ENCODE assay signal across 18 mouse cellular contexts in the genomic region with DNA sequence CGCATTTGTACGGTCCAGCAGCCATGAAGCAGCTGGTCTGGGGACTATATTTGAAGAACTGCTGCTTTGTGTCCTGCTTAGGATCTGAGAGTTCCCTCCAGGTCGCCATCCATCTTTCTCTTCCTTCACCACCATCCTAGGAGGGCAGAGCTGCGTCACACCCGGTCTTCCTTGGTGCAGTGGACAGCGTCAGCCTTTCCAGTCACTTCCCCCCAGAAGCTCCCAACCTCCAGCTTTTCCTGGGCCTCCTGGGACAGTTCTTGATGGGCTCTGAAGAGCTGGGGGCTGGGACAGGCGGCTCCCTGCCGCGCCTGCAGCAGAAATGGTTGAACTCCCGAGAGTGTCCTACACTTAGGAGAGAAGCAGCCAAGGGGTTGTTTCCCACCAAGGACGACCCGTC. TPM values are rescaled to one million over a fixed set of nuclear protein-coding genes. Genes with fewer than 3 reads are reported as not detected.
DNase-seq lines count a peak whose midpoint lies in the region; ATAC-seq and TF ChIP-seq lines count a peak whose summit lies in the region.
"Had no signal": no experiment of that assay in that cellular context is flagged by ENCODE, and none has a peak within 500 bp of the region (broad histone marks: within the 10 kb centered on the region; RNA-seq: fewer than 3 reads in every experiment).

No protein-coding gene starts in this region.

- no peak for TF ChIP-seq EP300 in CH12.LX (IDR thresholded peaks at IDR 0.05; ENCODE audit: low read length)

- H3K79me2 ChIP-seq in CH12.LX (replicated peaks; ENCODE audit: control insufficient read depth, extremely low read depth, insufficient read depth, poor library complexity, severe bottlenecking), result peaks cover 55% of the 10 kb centered on the region

- in situ Hi-C loops in CH12.LX (cut with MboI; ENCODE audit: low pct_ligation_motif_present, low pct_unique_long_range_greater_than_20kb, low sequenced_read_pairs), result no loop called here

- peak; percentile 15; the same call in 1 of the 2 replicates for ATAC-seq in hindbrain, postnatal 0 days
- ATAC-seq in hindbrain, embryonic 13.5 days (ENCODE audit: low FRiP score), result no peak
- no peak for ATAC-seq in intestine, postnatal 0 days
- peak; percentile 52 for ATAC-seq in megakaryocyte, adult 5-6 weeks (ENCODE audit: poor library complexity, severe bottlenecking)
- ATAC-seq in midbrain, embryonic 15.5 days (replicated peaks), result no peak
- ATAC-seq: forebrain, postnatal 0 days had no signal

- 0 out of 2 replicates have a peak, but pooled peaks cover 3% of the 10 kb centered on the region for H3K4me1 ChIP-seq in hindbrain, postnatal 0 days (ENCODE audit: insufficient read depth, low read length)
- H3K4me1 ChIP-seq in hindbrain, embryonic 13.5 days (replicated peaks), result peaks cover 7% of the 10 kb centered on the region
- H3K4me1 ChIP-seq in CH12.LX (ENCODE audit: control insufficient read depth in 1 of 2, insufficient read depth in 2 of 2), result peaks cover 23 to 38% of the 10 kb centered on the region in 2 experiments
- no peaks in the 10 kb centered on the region; the same call in 1 of the 2 replicates for H3K4me1 ChIP-seq in intestine, postnatal 0 days (replicated peaks; ENCODE audit: control insufficient read depth, insufficient read depth, low read length)
- H3K4me1 ChIP-seq in midbrain, embryonic 15.5 days, result peaks cover under 1% of the 10 kb centered on the region; the same call in 1 of the 2 replicates
- H3K4me1 ChIP-seq: stomach, embryonic 15.5 days had no signal

- TF ChIP-seq POLR2A in CH12.LX (IDR thresholded peaks at IDR 0.05; ENCODE audit: low read depth, low read length), result no peak

- peak overlapping the region; percentile 17; the same call in 1 of the 2 replicates for H3K27ac ChIP-seq in hindbrain, postnatal 0 days
- H3K27ac ChIP-seq in hindbrain, embryonic 13.5 days, result no peak overlapping the region
- peak overlapping the region; percentile 99 for H3K27ac ChIP-seq in CH12.LX (ENCODE audit: insufficient read depth, low read depth)
- peak overlapping the region; percentile 60 for H3K27ac ChIP-seq in intestine, postnatal 0 days (ENCODE audit: low read depth, low read length)
- H3K27ac ChIP-seq in midbrain, embryonic 15.5 days, result no peak overlapping the region
- H3K27ac ChIP-seq: neural tube, embryonic 12.5 days; stomach, embryonic 15.5 days had no signal

- H3K4me2 ChIP-seq in hindbrain, postnatal 0 days (ENCODE audit: low read depth, low read length), result no peak overlapping the region
- H3K4me2 ChIP-seq in hindbrain, embryonic 13.5 days, result no peak overlapping the region
- peak overlapping the region; percentile 98 for H3K4me2 ChIP-seq in CH12.LX (ENCODE audit: insufficient read depth, low read depth, poor library complexity, severe bottlenecking)
- no peak overlapping the region for H3K4me2 ChIP-seq in intestine, postnatal 0 days (replicated peaks; ENCODE audit: low read depth)
- no peak overlapping the region for H3K4me2 ChIP-seq in midbrain, embryonic 15.5 days
- H3K4me2 ChIP-seq: heart, embryonic 11.5 days; lung, embryonic 14.5 days; neural tube, embryonic 12.5 days; stomach, embryonic 15.5 days had no signal

- no peak overlapping the region for H3K9ac ChIP-seq in hindbrain, postnatal 0 days (replicated peaks; ENCODE audit: low read length)
- H3K9ac ChIP-seq in hindbrain, embryonic 13.5 days, result no peak overlapping the region
- H3K9ac ChIP-seq in CH12.LX (ENCODE audit: insufficient read depth, low read depth), result peak overlapping the region; percentile 71
- H3K9ac ChIP-seq in intestine, postnatal 0 days (ENCODE audit: low read depth, low read length), result no peak overlapping the region
- no peak overlapping the region for H3K9ac ChIP-seq in midbrain, embryonic 15.5 days
- H3K9ac ChIP-seq: forebrain, postnatal 0 days; lung, embryonic 14.5 days; neural tube, embryonic 12.5 days; stomach, embryonic 15.5 days had no signal

- no peak for TF ChIP-seq CTCF in hindbrain, postnatal 0 days (IDR thresholded peaks at IDR 0.05; ENCODE audit: low read depth)
- no peak for TF ChIP-seq CTCF in CH12.LX (conservative IDR thresholded peaks at IDR 0.05 in 1 of 2, IDR thresholded peaks at IDR 0.05 in 1 of 2; ENCODE audit: low read depth in 2 of 2, low read length in 2 of 2)
- TF ChIP-seq CTCF in intestine, postnatal 0 days (IDR thresholded peaks at IDR 0.05; ENCODE audit: low read depth), result no peak

- no peaks in the 10 kb centered on the region for H3K9me3 ChIP-seq in hindbrain, postnatal 0 days (ENCODE audit: low read length)
- peaks cover 8% of the 10 kb centered on the region for H3K9me3 ChIP-seq in hindbrain, embryonic 13.5 days
- H3K9me3 ChIP-seq in CH12.LX (replicated peaks; ENCODE audit: low read length), result peaks cover 5% of the 10 kb centered on the region
- no peaks in the 10 kb centered on the region for H3K9me3 ChIP-seq in intestine, postnatal 0 days (ENCODE audit: control insufficient read depth)
- H3K9me3 ChIP-seq in midbrain, embryonic 15.5 days, result peaks cover 4% of the 10 kb centered on the region; the same call in 1 of the 2 replicates
- H3K9me3 ChIP-seq: stomach, embryonic 15.5 days had no signal

- dilution Hi-C loops in CH12.LX (cut with MboI; ENCODE audit: extremely low pct_ligation_motif_present, extremely low pct_unique_long_range_greater_than_20kb, low sequenced_read_pairs), result no loop called here

- no peak for TF ChIP-seq RAD21 in CH12.LX (IDR thresholded peaks at IDR 0.05; ENCODE audit: low read depth, low read length)

- H3K36me3 ChIP-seq in hindbrain, postnatal 0 days (ENCODE audit: insufficient read depth, low read length), result no peaks in the 10 kb centered on the region
- H3K36me3 ChIP-seq in hindbrain, embryonic 13.5 days, result peaks cover 11% of the 10 kb centered on the region
- H3K36me3 ChIP-seq in CH12.LX (replicated peaks in 1 of 2; ENCODE audit: control insufficient read depth in 1 of 2, insufficient read depth in 1 of 2, low read length in 1 of 2), result peaks cover 18 to 20% of the 10 kb centered on the region in 2 experiments
- no peaks in the 10 kb centered on the region; the same call in 1 of the 2 replicates for H3K36me3 ChIP-seq in intestine, postnatal 0 days (ENCODE audit: control insufficient read depth, insufficient read depth)
- no peaks in the 10 kb centered on the region for H3K36me3 ChIP-seq in midbrain, embryonic 15.5 days (replicated peaks)
- H3K36me3 ChIP-seq: neural tube, embryonic 12.5 days; stomach, embryonic 15.5 days had no signal

- intact Hi-C loops in gastrocnemius, postnatal 14 days (cut with DNase I; ENCODE audit: low total_unique reads), result no loop called here

- 68% methylated on average over 10 of the region's 12 CpGs for WGBS in hindbrain, postnatal 0 days
- WGBS in hindbrain, embryonic 13.5 days, result 88% methylated on average over 10 of the region's 12 CpGs
- WGBS in intestine, postnatal 0 days, result 53% methylated on average over 10 of the region's 12 CpGs
- WGBS in midbrain, embryonic 15.5 days, result 87% methylated on average over 12 of the region's 12 CpGs

- no peaks in the 10 kb centered on the region for H3K27me3 ChIP-seq in hindbrain, postnatal 0 days (ENCODE audit: insufficient read depth, low read length)
- H3K27me3 ChIP-seq in hindbrain, embryonic 13.5 days, result no peaks in the 10 kb centered on the region
- no peaks in the 10 kb centered on the region for H3K27me3 ChIP-seq in CH12.LX (replicated peaks)
- H3K27me3 ChIP-seq in intestine, postnatal 0 days (replicated peaks; ENCODE audit: control insufficient read depth, insufficient read depth, low read length), result no peaks in the 10 kb centered on the region
- no peaks in the 10 kb centered on the region for H3K27me3 ChIP-seq in midbrain, embryonic 15.5 days (replicated peaks)
- H3K27me3 ChIP-seq: neural tube, embryonic 12.5 days; stomach, embryonic 15.5 days had no signal

- DNase-seq in hindbrain, postnatal 0 days (ENCODE audit: low spot score), result no peak
- DNase-seq in CH12.LX (ENCODE audit: extremely low read depth) (no peak), MN1 (ENCODE audit: low spot score) (no peak)
- DNase-seq in gastrocnemius, postnatal 14 days, result no peak
- DNase-seq: adrenal gland, postnatal 25 days; forebrain, postnatal 0 days; gastrocnemius, postnatal 10 days; kidney, adult 11 months; kidney, postnatal 14 days; lung, embryonic 14.5 days; thymus, postnatal 36 days had no signal

- H3K4me3 ChIP-seq in hindbrain, postnatal 0 days (ENCODE audit: low read length), result no peak overlapping the region
- H3K4me3 ChIP-seq in hindbrain, embryonic 13.5 days, result no peak overlapping the region
- peak overlapping the region; percentile 1 to 29 (median 11) for H3K4me3 ChIP-seq in CH12.LX (replicated peaks in 1 of 3; ENCODE audit: low read depth in 2 of 3, low read length in 2 of 3, poor library complexity in 1 of 3)
- H3K4me3 ChIP-seq in intestine, postnatal 0 days (ENCODE audit: low read depth, low read length), result no peak overlapping the region
- H3K4me3 ChIP-seq in midbrain, embryonic 15.5 days, result no peak overlapping the region
- H3K4me3 ChIP-seq: neural tube, embryonic 12.5 days; stomach, embryonic 15.5 days had no signal

TF ChIP-seq in CH12.LX, 34 proteins besides CTCF, POLR2A, EP300 and RAD21 (continues in another document):
- no peak for TF ChIP-seq BHLHE40 (IDR thresholded peaks at IDR 0.05; ENCODE audit: low read depth, low read length)

RNA-seq across cellular contexts. Expression of gene Coro2a, which starts 27.2 kb away (rescaled TPM):
- 24.5 and 26.7 TPM in 2 replicates for total RNA-seq in hindbrain, postnatal 0 days (2014; rRNA removed)
- polyA plus RNA-seq in hindbrain, postnatal 0 days (2015; fragmentation: Nextera tagmentation; extraction: Ambion mirVana), result 5.9 and 6.2 TPM in 2 replicates
- polyA plus RNA-seq in hindbrain, embryonic 13.5 days (2015; fragmentation: Nextera tagmentation; extraction: Ambion mirVana), result 6.0 and 6.7 TPM in 2 replicates
- 71.4 and 129 TPM in 2 replicates for total RNA-seq in CH12.LX (2012; rRNA removed)
- total RNA-seq in CH12.LX (2014; rRNA removed), result 23.3 and 24.6 TPM in 2 replicates
- polyA plus RNA-seq in CH12.LX (2012; ENCODE audit: insufficient read length, low read depth), result 152 and 223 TPM in 2 replicates
- polyA plus RNA-seq in intestine, postnatal 0 days (2015; fragmentation: Nextera tagmentation; extraction: Ambion mirVana), result 53.0 and 59.7 TPM in 2 replicates
- 54.8 and 55.6 TPM in 2 replicates for total RNA-seq in megakaryocyte, adult 5-6 weeks (2015)
- total RNA-seq in megakaryocyte, adult 5-6 weeks (2017), result 31.4 and 31.9 TPM in 2 replicates
- 6.8 and 8.1 TPM in 2 replicates for polyA plus RNA-seq in midbrain, embryonic 15.5 days (2015; fragmentation: Nextera tagmentation; extraction: Ambion mirVana)
- under 1 TPM; 0.27 to 0.66 TPM for total RNA-seq in gastrocnemius, postnatal 14 days (2021)

RNA-seq across cellular contexts. Expression of gene Trim14, which starts 38.9 kb away (rescaled TPM):
- total RNA-seq in hindbrain, postnatal 0 days (2014; rRNA removed), result 1.5 and 3.0 TPM in 2 replicates
- 1.2 and 1.7 TPM in 2 replicates for polyA plus RNA-seq in hindbrain, postnatal 0 days (2015; fragmentation: Nextera tagmentation; extraction: Ambion mirVana)
- polyA plus RNA-seq in hindbrain, embryonic 13.5 days (2015; fragmentation: Nextera tagmentation; extraction: Ambion mirVana), result 0.93 and 0.96 TPM in 2 replicates
- total RNA-seq in CH12.LX (2012; rRNA removed) (24.4 and 26.5 TPM in 2 replicates), CH12.LX (2014; rRNA removed) (11.6 and 13.8 TPM in 2 replicates)
- polyA plus RNA-seq in CH12.LX (2012; ENCODE audit: insufficient read length, low read depth), result 26.0 and 35.4 TPM in 2 replicates
- polyA plus RNA-seq in intestine, postnatal 0 days (2015; fragmentation: Nextera tagmentation; extraction: Ambion mirVana), result 14.1 and 15.7 TPM in 2 replicates
- 9.7 and 13.3 TPM in 2 replicates for total RNA-seq in megakaryocyte, adult 5-6 weeks (2015)
- 26.8 and 42.5 TPM in 2 replicates for total RNA-seq in megakaryocyte, adult 5-6 weeks (2017)
- polyA plus RNA-seq in midbrain, embryonic 15.5 days (2015; fragmentation: Nextera tagmentation; extraction: Ambion mirVana), result 0.82 and 1.1 TPM in 2 replicates
- under 1 TPM; 0.66 to 0.93 TPM for total RNA-seq in gastrocnemius, postnatal 14 days (2021)

Comparison
In these comparisons a context has a peak if more than half of its experiments do, and no peak if none do; other contexts are left out.
1. ATAC-seq: peak in hindbrain, postnatal 0 days (single experiment) and megakaryocyte, adult 5-6 weeks (single experiment); none in hindbrain, embryonic 13.5 days (single experiment), intestine, postnatal 0 days (single experiment) and midbrain, embryonic 15.5 days (single experiment).
2. H3K27ac ChIP-seq: peak in hindbrain, postnatal 0 days (single experiment), CH12.LX (single experiment) and intestine, postnatal 0 days (single experiment); none in hindbrain, embryonic 13.5 days (single experiment) and midbrain, embryonic 15.5 days (single experiment).
3. H3K4me3 ChIP-seq: peak in CH12.LX (3 of 3); none in hindbrain, postnatal 0 days (single experiment), hindbrain, embryonic 13.5 days (single experiment), intestine, postnatal 0 days (single experiment) and midbrain, embryonic 15.5 days (single experiment).